7 mouse cellular contexts compared by ENCODE assay signal in the genomic region with DNA sequence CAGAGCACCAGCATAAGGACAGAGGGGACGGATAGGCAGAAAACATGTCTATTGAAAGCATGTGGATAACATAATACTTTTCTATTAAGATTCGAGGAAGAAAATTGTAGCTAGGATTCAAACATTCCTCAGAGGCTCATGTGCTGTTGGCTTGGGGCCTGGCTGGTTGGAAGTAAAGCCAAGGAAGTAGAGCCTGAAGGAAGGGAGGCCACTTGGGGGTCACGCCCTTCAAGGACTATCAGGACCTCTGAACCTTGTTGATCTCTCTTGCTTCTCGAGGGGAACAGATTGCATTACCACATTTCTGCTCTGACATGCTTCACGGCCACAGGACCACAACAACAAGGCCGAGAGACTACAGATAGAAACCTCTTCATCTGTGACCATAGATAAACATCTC.
"Had no signal": no experiment of that assay in that cellular context is flagged by ENCODE, and none has a peak within 500 bp of the region (broad histone marks: within the 10 kb centered on the region; RNA-seq: fewer than 3 reads in every experiment).

No protein-coding gene starts in this region.

- H3K27ac ChIP-seq: intestine, embryonic 15.5 days; kidney, postnatal 0 days; limb, embryonic 10.5 days; liver, embryonic 12.5 days; midbrain, embryonic 13.5 days had no signal

- H3K27me3 ChIP-seq: intestine, embryonic 15.5 days had no signal

- H3K36me3 ChIP-seq: intestine, embryonic 15.5 days; limb, embryonic 10.5 days; liver, embryonic 12.5 days; midbrain, embryonic 13.5 days had no signal

- H3K4me1 ChIP-seq: liver, embryonic 12.5 days; midbrain, embryonic 13.5 days had no signal

- DNase-seq: right cerebral cortex, postnatal 14 days; thymus, postnatal 14 days had no signal

- ATAC-seq: intestine, embryonic 15.5 days; liver, embryonic 12.5 days; midbrain, embryonic 13.5 days had no signal

- H3K4me2 ChIP-seq: intestine, embryonic 15.5 days; liver, embryonic 12.5 days; midbrain, embryonic 13.5 days had no signal

- H3K9ac ChIP-seq: intestine, embryonic 15.5 days; liver, embryonic 12.5 days; midbrain, embryonic 13.5 days had no signal

- H3K9me3 ChIP-seq: intestine, embryonic 15.5 days; limb, embryonic 10.5 days; liver, embryonic 12.5 days; midbrain, embryonic 13.5 days had no signal

- H3K4me3 ChIP-seq: intestine, embryonic 15.5 days; limb, embryonic 10.5 days; liver, embryonic 12.5 days; midbrain, embryonic 13.5 days had no signal
